Mouse (Mus musculus) limb, embryonic 14.5 days (tissue): ENCODE results near the gene Gm9837. TPM values are rescaled to one million over a fixed set of nuclear protein-coding genes. Genes with fewer than 3 reads are reported as not detected.

ENCODE experiments used
- ATAC-seq: fragments of 200-750 bp; cut with Nextera tagmentation; 2 replicates; pipeline ENCODE4 v1.8.0; 2017; ENCODE audit warnings: low read depth, moderate number of reproducible peaks, moderate TSS enrichment; ENCODE audit not compliant: low FRiP score
- DNase-seq: peaks from one replicate; pipeline ENCODE4 v3.0.0-alpha.2; 2015; ENCODE audit warnings: low spot score
- H3K27ac ChIP-seq: fragments of 300-500 bp; sonication (generic); replicated peaks from 2 replicates; pipeline ENCODE4 v1.5.1; 2014; ENCODE audit warnings: low read depth, mild to moderate bottlenecking, low read length, moderate library complexity, mixed read lengths
- H3K27me3 ChIP-seq: fragments of 300-500 bp; sonication (generic); 2 replicates; pipeline ENCODE4 v1.6.1; 2014; ENCODE audit warnings: low read length, mixed read lengths; ENCODE audit not compliant: control insufficient read depth, insufficient read depth
- H3K36me3 ChIP-seq: fragments of 300-500 bp; sonication (generic); 2 replicates; pipeline ENCODE4 v1.6.1; 2014; ENCODE audit warnings: mild to moderate bottlenecking, low read length, moderate library complexity, mixed read lengths; ENCODE audit not compliant: control insufficient read depth, insufficient read depth
- H3K4me1 ChIP-seq: fragments of 300-500 bp; sonication (generic); 2 replicates; pipeline ENCODE4 v1.6.1; 2014; ENCODE audit warnings: antibody characterized with exemption, low read length, mixed read lengths; ENCODE audit not compliant: control insufficient read depth, insufficient read depth
- H3K4me2 ChIP-seq: fragments of 300-500 bp; sonication (generic); replicated peaks from 2 replicates; pipeline ENCODE4 v1.6.1; 2014; ENCODE audit warnings: low read depth, mild to moderate bottlenecking, low read length, moderate library complexity; ENCODE audit not compliant: severe bottlenecking
- H3K4me3 ChIP-seq: fragments of 300-500 bp; sonication (generic); replicated peaks from 2 replicates; pipeline ENCODE4 v1.5.1; 2014; ENCODE audit warnings: low read length
- H3K9ac ChIP-seq: fragments of 300-500 bp; sonication (generic); 2 replicates; pipeline ENCODE4 v1.6.1; 2014; ENCODE audit warnings: mild to moderate bottlenecking, low read depth, low read length, moderate library complexity; ENCODE audit not compliant: severe bottlenecking
- H3K9me3 ChIP-seq: fragments of 300-500 bp; sonication (generic); 2 replicates; pipeline ENCODE4 v1.6.1; 2016; ENCODE audit warnings: low read length; ENCODE audit not compliant: control insufficient read depth
- POLR2A ChIP-seq: fragments of 200-500 bp; IDR thresholded peaks from 2 replicates; pipeline ENCODE4 v1.8.0; 2012; ENCODE audit warnings: inconsistent platforms, mild to moderate bottlenecking, moderate library complexity, borderline replicate concordance; ENCODE audit not compliant: insufficient read depth, insufficient read length; ENCODE audit errors: extremely low read depth
- WGBS: fragments of 180-500 bp; shearing (Covaris S2); extraction: QIAGEN DNeasy Blood & Tissue Kit; methylation state at CpG from one replicate; pipeline ENCODE4 v1.1.7; 2014; 5-methylcytosine and 5-hydroxymethylcytosine counted together
- polyA plus RNA-seq, 2 experiments: library from polyadenylated mRNA; depleted of rRNA in 1 of 2; stranded (reverse) in 1 of 2; unstranded in 1 of 2; fragments of >200 nt; fragmentation: Nextera tagmentation in 1 of 2; extraction: Ambion mirVana in 1 of 2; gene quantifications; 2 replicates each; pipeline versions ENCODE4 v1.2.1 to v1.2.3; 2012 to 2014

Gm9837 gene
- polyA plus RNA-seq, 2 experiments = not detected

DNA sequence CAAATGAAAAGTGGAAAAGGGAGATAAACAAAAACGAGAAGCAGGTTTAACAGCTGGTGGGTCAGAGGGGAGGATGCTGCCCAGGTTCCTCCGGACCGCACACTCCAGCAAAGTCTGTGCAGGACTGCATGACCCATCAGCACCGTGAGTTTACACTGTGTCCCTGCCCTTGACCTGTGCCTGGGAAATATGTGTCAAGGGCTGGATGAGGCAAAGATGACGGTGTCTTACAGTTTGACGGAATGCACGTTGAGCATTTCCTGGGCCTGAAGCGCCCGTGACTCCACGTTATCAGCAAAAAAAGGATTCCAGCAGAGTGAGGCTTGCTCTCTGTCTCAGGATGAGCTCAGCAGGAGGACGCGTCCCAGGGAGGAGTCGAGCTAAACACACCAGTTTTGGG lies 24.7 kb downstream of the Gm9837 start:
- 66% methylated on average over 13 of the region's 13 CpGs for WGBS

DNA sequence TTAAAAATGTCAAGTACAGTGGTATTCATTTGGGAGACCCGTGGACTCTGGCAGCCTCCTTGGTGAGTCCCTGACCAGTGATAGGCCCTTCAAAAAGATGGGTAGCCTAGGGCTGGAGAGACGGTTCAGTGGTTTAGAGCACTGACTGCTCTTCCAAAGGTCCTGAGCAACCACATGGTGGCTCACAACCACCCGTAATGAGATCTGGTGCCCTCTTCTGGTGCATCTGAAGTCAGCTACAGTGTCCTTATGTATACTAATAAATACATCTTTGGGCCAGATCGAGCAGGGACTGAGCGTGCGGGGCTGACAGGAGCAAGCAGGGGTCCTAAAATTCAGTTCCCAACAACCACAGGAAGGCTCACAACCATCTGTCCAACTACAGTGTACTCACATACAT lies 26.4 kb downstream of the Gm9837 start:
- no peaks in the 10 kb centered on the region for H3K27me3 ChIP-seq
- no peak overlapping the region for H3K4me3 ChIP-seq
- H3K27ac ChIP-seq = no peak overlapping the region
- no peaks in the 10 kb centered on the region for H3K36me3 ChIP-seq
- DNase-seq (no peak), ATAC-seq (no peak)
- no peak overlapping the region for H3K4me2 ChIP-seq
- WGBS = 34% methylated on average over 6 of the region's 6 CpGs
- H3K4me1 ChIP-seq = no peaks in the 10 kb centered on the region
- no peaks in the 10 kb centered on the region for H3K9me3 ChIP-seq
- no peak overlapping the region for H3K9ac ChIP-seq
- TF ChIP-seq POLR2A = no peak

More for the DNA sequence above, 24.7 kb downstream of the Gm9837 start:
- Histone ChIP-seq H3K36me3 (no peaks in the 10 kb centered on the region), H3K4me1 (no peaks in the 10 kb centered on the region), H3K9ac (no peak overlapping the region), H3K9me3 (no peaks in the 10 kb centered on the region), H3K27me3 (no peaks in the 10 kb centered on the region), H3K27ac (no peak overlapping the region), H3K4me2 (no peak overlapping the region), H3K4me3 (no peak overlapping the region)
- TF ChIP-seq POLR2A = no peak
- ATAC-seq (no peak), DNase-seq (no peak)

DNA sequence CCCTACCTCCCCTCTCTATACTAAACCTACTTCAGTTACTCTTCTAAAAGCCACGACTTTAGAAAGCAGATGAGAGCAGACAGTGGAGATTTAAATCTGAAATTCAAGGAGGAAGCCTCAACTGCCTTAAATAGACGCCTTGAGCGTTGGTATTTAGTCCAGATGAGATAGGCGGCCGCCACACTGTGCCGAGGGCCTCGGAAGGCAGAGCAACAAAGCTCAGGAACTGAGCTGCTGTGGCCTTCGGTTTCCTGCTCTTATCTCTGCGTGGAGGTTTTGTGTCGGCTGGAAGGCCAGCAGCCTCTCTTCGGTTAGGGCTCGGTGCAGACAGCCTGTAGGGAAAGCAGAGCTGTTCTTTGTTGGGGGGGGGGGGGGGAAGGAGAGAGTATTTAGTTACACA lies 28.4 kb downstream of the Gm9837 start:
- no peaks in the 10 kb centered on the region for H3K4me1 ChIP-seq
- no peak overlapping the region for H3K4me3 ChIP-seq
- no peak for TF ChIP-seq POLR2A

DNA sequence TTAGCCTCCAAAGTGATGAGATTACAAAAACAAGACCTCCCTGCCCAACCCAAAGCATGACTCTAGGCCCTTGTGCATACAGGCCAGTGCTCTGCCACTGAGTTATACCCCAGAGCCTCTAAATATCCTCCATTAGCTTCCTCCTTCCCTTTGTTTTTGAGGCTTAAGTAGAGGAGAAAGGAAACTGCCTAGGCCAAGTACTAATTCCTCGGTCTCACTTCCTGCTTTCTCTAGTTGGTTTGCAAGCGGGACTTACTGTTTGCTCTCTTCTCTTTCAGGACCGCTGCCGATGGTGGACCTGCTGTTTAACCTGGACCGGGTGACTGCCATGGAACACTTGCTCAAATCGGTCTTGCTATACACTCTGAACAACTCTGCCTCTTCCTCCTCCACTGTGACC lies 33.9 kb downstream of the Gm9837 start:
- Histone ChIP-seq H3K9ac (no peak overlapping the region), H3K27ac (no peak overlapping the region), H3K36me3 (no peaks in the 10 kb centered on the region), H3K9me3 (no peaks in the 10 kb centered on the region), H3K4me1 (peaks cover 3% of the 10 kb centered on the region; the same call in 1 of the 2 replicates), H3K4me2 (no peak overlapping the region), H3K4me3 (no peak overlapping the region), H3K27me3 (no peaks in the 10 kb centered on the region)
- no peak for TF ChIP-seq POLR2A
- no peak for ATAC-seq
- 82% methylated on average over 6 of the region's 6 CpGs for WGBS
- no peak for DNase-seq

More for the DNA sequence above, 28.4 kb downstream of the Gm9837 start:
- Histone ChIP-seq H3K36me3 (no peaks in the 10 kb centered on the region), H3K27ac (no peak overlapping the region), H3K9ac (no peak overlapping the region), H3K27me3 (no peaks in the 10 kb centered on the region), H3K9me3 (no peaks in the 10 kb centered on the region), H3K4me2 (no peak overlapping the region)
- ATAC-seq (no peak), DNase-seq (no peak)
- 41% methylated on average over 12 of the region's 12 CpGs for WGBS

DNA sequence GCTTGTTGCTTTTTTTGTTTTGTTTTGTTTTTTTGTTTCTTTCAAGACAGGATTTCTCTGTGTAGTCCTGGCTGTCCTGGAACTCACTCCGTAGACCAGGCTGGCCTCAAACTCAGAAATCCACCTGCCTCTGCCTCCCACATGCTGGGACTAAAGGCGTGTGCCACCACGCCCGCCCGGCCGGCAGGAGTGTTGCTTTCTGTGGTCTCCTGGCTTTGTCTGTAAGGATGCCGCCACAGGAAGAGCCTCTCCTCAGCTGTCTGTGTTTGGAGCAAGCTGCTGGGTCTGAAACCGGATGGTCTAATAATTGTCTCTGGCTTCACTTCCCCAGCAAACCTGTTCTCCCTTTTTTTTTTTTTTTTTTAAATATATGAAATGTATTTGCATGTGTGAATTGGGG lies 34.8 kb downstream of the Gm9837 start:
- no peaks in the 10 kb centered on the region for H3K9me3 ChIP-seq
- H3K27me3 ChIP-seq = no peaks in the 10 kb centered on the region
- no peak overlapping the region for H3K27ac ChIP-seq
- no peak for TF ChIP-seq POLR2A
- no peak overlapping the region for H3K4me3 ChIP-seq
- no peak for DNase-seq
- no peak overlapping the region for H3K9ac ChIP-seq
- no peaks in the 10 kb centered on the region for H3K36me3 ChIP-seq
- H3K4me1 ChIP-seq = peaks cover 3% of the 10 kb centered on the region; the same call in 1 of the 2 replicates
- WGBS = 81% methylated on average over 8 of the region's 8 CpGs
- no peak overlapping the region for H3K4me2 ChIP-seq
- ATAC-seq = no peak

DNA sequence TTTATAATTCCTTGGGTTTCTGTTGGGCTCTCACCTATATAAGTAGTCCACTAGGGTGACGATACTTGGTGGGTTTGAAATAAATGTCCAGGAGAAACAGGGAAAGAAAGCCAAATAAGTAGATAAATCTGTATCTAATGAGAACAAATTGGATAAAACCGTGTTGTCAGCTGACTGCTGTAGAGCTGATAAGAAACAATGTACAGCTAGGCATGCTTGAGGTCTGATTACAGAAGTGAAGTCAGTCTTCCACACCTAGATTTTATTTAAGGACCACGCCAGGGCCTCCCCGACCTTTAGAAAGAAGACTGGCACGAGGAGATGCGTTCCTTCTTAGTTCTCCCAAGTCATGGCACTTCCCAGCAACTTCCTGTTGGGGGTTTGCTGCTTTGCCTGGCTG lies 37.2 kb downstream of the Gm9837 start:
- Histone ChIP-seq H3K27ac (no peak overlapping the region), H3K36me3 (peaks cover 9% of the 10 kb centered on the region), H3K9ac (no peak overlapping the region), H3K27me3 (no peaks in the 10 kb centered on the region), H3K9me3 (no peaks in the 10 kb centered on the region), H3K4me2 (no peak overlapping the region), H3K4me3 (no peak overlapping the region), H3K4me1 (peaks cover 9% of the 10 kb centered on the region)
- DNase-seq (no peak), ATAC-seq (no peak)
- no peak for TF ChIP-seq POLR2A
- WGBS = 64% methylated on average over 6 of the region's 6 CpGs
